Mouse (Mus musculus): ENCODE results near the gene Supt4a.

- TF ChIP-seq CTCF (IDR thresholded peaks at IDR 0.05; ENCODE audit: control insufficient read depth, insufficient read depth, insufficient read length) = no peak
- no peak for TF ChIP-seq MAX (IDR thresholded peaks at IDR 0.05)
- TF ChIP-seq USF1 (IDR thresholded peaks at IDR 0.05; ENCODE audit: low read depth) = no peak
- TF ChIP-seq MYOD1 (IDR thresholded peaks at IDR 0.05; ENCODE audit: control insufficient read depth, insufficient read length, low read depth) = no peak
Observed at GRCm38 (mm10) chr11:87745632-87746555, 8.5 kb downstream of the Supt4a start.
